Mouse (Mus musculus): ENCODE measurements around the gene Ttc7b.

DNA sequence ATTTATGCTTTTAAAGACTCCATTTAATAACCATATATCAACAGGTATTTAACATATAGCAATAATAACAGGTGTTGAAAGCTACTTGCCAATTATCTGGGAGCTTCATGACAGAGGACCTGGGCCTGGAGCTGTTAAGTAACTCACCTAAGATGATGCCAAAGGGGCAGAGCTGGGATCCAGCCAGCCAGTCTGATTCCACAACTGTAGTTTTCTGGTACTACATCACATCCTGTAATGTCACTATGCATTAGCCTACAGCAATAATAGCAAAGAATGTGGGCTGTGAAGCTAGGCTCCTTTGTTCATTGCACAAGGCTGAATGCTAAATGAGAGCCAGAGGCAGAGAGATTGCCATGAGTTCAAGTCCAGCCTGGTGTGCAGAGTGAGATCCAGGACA is 44.3 kb downstream of the Ttc7b start:
- TF ChIP-seq USF1 (IDR thresholded peaks at IDR 0.05; ENCODE audit: low read depth), result no peak
- TF ChIP-seq POLR2A (IDR thresholded peaks at IDR 0.05; ENCODE audit: insufficient read length, low read depth), result no peak
- TF ChIP-seq MAX (IDR thresholded peaks at IDR 0.05; ENCODE audit: low read depth), result no peak
- TF ChIP-seq TCF3 (IDR thresholded peaks at IDR 0.05; ENCODE audit: insufficient read length, low read depth), result no peak
- TF ChIP-seq MYOD1 (IDR thresholded peaks at IDR 0.05; ENCODE audit: control insufficient read depth in 1 of 3, insufficient read length in 2 of 3, low read depth in 2 of 3), result no peak
- no peak for TF ChIP-seq E2F4 (IDR thresholded peaks at IDR 0.05; ENCODE audit: insufficient read depth)
- TF ChIP-seq POLR2AphosphoS2 (IDR thresholded peaks at IDR 0.05; ENCODE audit: insufficient read length, low read depth), result no peak
- no peak for TF ChIP-seq TCF12 (IDR thresholded peaks at IDR 0.05; ENCODE audit: insufficient read depth, poor library complexity, severe bottlenecking)
- no peak for TF ChIP-seq MYOG (IDR thresholded peaks at IDR 0.05; ENCODE audit: control insufficient read depth in 1 of 3, insufficient read depth in 1 of 3, insufficient read length in 2 of 3, low read depth in 2 of 3)
- no peak for TF ChIP-seq CEBPB (IDR thresholded peaks at IDR 0.05; ENCODE audit: insufficient read depth, poor library complexity, severe bottlenecking)
- TF ChIP-seq SRF (IDR thresholded peaks at IDR 0.05; ENCODE audit: control insufficient read depth, insufficient read length, low read depth), result no peak
- TF ChIP-seq REST (IDR thresholded peaks at IDR 0.05; ENCODE audit: insufficient read depth, insufficient read length), result no peak
